Mouse (Mus musculus) embryonic facial prominence, embryonic 12.5 days (tissue): ENCODE results near the gene Ctrb1. TPM values are rescaled to one million over a fixed set of nuclear protein-coding genes. Genes with fewer than 3 reads are reported as not detected.

Experiments
- ATAC-seq: fragments of 200-750 bp; cut with Nextera tagmentation; 2 replicates; pipeline ENCODE4 v1.8.0; 2017; ENCODE audit not compliant: insufficient number of reproducible peaks, insufficient read depth, low FRiP score, low TSS enrichment
- H3K27ac ChIP-seq: fragments of 300-500 bp; sonication (generic); 2 replicates; pipeline ENCODE4 v1.5.1; 2016; ENCODE audit warnings: mild to moderate bottlenecking
- H3K27me3 ChIP-seq: fragments of 300-500 bp; sonication (generic); 2 replicates; pipeline ENCODE4 v1.6.1; 2016; ENCODE audit warnings: mild to moderate bottlenecking, moderate library complexity
- H3K36me3 ChIP-seq: fragments of 300-500 bp; sonication (generic); 2 replicates; pipeline ENCODE4 v1.6.1; 2016; ENCODE audit warnings: mild to moderate bottlenecking
- H3K4me1 ChIP-seq: fragments of 300-500 bp; sonication (generic); 2 replicates; pipeline ENCODE4 v1.6.1; 2016
- H3K4me2 ChIP-seq: fragments of 300-500 bp; sonication (generic); replicated peaks from 2 replicates; pipeline ENCODE4 v1.6.1; 2016; ENCODE audit warnings: mild to moderate bottlenecking, moderate library complexity
- H3K4me3 ChIP-seq: fragments of 300-500 bp; sonication (generic); 2 replicates; pipeline ENCODE4 v1.5.1; 2016; ENCODE audit warnings: mild to moderate bottlenecking
- H3K9ac ChIP-seq: fragments of 300-500 bp; sonication (generic); 2 replicates; pipeline ENCODE4 v1.6.1; 2016; ENCODE audit warnings: mild to moderate bottlenecking, moderate library complexity
- H3K9me3 ChIP-seq: fragments of 300-500 bp; sonication (generic); 2 replicates; pipeline ENCODE4 v1.6.1; 2016; ENCODE audit warnings: mild to moderate bottlenecking, moderate library complexity
- WGBS: fragments of 180-500 bp; shearing (Covaris S2); methylation state at CpG from one replicate; pipeline ENCODE4 v1.1.7; 2016; 5-methylcytosine and 5-hydroxymethylcytosine counted together
- polyA plus RNA-seq: library from polyadenylated mRNA; unstranded; fragments of >200 nt; fragmentation: Nextera tagmentation; extraction: Ambion mirVana; gene quantifications from 2 replicates; pipeline ENCODE4 v1.2.1, GENCODE M21; 2016

The Ctrb1 gene
- not detected in 2 replicates for polyA plus RNA-seq

DNA sequence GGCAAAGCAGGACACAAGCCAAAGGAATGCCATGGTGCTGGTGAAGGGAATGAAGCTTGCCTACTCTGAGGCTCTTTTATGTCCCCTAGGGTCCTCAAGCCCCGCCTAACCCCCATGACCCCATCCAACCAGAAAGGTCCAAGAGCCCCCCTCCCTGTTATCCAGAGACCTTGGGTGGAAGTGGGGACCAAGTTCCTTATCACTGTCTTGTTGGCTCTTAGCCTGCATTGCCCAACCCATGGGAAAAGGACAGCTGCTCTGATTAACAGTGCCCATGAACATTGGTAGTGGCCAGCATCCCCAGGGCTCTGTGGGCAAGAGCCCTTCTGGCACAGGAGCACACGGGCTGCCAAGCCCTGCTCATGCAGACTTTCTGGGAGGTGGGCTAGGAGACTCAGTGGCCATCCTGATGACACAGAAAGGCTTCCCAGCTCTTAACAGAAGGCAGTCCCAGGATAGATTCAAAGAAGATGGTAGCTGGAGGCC, at the start of gene Ctrb1:
TSS of gene Ctrb1 (minus strand) at position 51 of the 486 bp plus-strand sequence.
- no peaks in the 10 kb centered on the region for H3K4me1 ChIP-seq
- no peak within 1 kb of the TSS for H3K9ac ChIP-seq
- no peak within 1 kb of the TSS for H3K27ac ChIP-seq
- H3K4me3 ChIP-seq: no peak within 1 kb of the TSS
- no peaks in the 10 kb centered on the region for H3K9me3 ChIP-seq
- no peak for ATAC-seq
- no peaks in the 10 kb centered on the region for H3K27me3 ChIP-seq
- WGBS: 84% methylated on average over 2 of the region's 2 CpGs
- no peak within 1 kb of the TSS for H3K4me2 ChIP-seq
- H3K36me3 ChIP-seq: no peaks in the 10 kb centered on the region

DNA sequence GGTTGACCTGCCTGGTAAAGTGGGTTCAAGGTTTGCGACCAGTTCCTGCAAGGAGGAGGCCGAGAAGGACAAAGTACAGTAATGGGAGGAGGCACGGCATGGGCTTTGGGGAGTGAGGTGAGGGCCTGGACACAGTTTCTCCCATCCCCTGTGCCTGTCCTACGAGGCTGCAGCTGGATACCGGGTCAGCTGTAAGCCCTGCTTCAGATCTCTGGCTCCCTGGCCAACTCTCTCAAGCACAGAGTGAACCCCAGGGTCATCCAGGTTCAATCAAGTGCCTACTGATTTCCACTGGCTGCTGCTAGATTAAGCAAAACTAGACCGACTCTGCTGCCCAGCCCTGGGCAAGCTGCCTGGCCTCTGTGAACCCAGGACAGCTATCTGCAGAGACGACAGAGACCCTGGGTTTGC, 49.5 kb upstream of the Ctrb1 start:
- Histone ChIP-seq H3K4me2 (no peak overlapping the region), H3K9ac (0 out of 2 replicates have a peak overlapping the region, but pooled peaks have one; percentile 30), H3K9me3 (no peaks in the 10 kb centered on the region), H3K4me1 (peaks cover 67% of the 10 kb centered on the region), H3K27me3 (no peaks in the 10 kb centered on the region), H3K4me3 (no peak overlapping the region), H3K27ac (no peak overlapping the region), H3K36me3 (no peaks in the 10 kb centered on the region)
- WGBS: 75% methylated on average over 7 of the region's 7 CpGs
- ATAC-seq: no peak

DNA sequence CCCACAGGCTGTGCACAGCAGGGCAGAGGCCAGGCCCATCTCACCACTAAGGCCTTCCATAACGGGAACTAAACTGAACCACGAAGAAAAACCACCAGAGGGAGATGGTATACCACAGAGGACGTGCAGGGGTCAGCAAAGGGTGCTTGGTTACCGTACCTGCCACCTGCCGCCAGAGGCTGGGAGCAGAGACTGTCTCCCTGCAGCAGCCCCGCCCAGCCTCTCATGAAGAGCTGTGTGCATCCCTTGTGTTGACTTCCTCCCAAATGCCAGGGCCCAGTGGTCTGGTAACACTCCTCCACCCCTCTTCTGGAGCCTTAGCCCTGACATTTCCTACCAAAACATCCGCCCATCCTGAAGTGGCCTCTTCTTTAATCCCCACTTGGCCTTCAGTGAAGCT, 48.8 kb upstream of the Ctrb1 start:
- 46% methylated on average over 7 of the region's 7 CpGs for WGBS
- Histone ChIP-seq H3K36me3 (no peaks in the 10 kb centered on the region), H3K9ac (0 out of 2 replicates have a peak overlapping the region, but pooled peaks have one; percentile 30), H3K27me3 (no peaks in the 10 kb centered on the region), H3K4me2 (no peak overlapping the region), H3K9me3 (no peaks in the 10 kb centered on the region), H3K4me1 (peaks cover 74% of the 10 kb centered on the region), H3K4me3 (no peak overlapping the region), H3K27ac (peak overlapping the region; percentile 26; the same call in 1 of the 2 replicates)
- no peak for ATAC-seq

DNA sequence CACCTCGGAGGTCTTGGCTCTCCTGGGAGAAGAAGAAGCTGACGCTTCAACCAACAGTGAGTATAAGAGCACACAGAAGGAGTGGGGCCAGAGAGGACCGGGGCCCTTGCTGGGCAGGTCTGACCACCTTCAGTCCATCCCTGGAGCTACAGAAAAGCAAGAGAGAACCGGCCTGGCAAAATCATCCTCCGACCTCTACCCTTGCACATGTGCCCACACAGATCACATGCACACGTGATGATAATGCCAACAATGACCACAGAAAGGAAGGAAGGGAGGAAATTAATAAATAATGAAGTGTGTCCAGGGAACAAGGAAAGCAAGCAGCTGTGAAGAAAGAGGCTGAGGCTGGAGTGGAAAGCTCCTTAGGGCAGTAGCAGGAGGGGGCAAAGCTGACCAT, 48.1 kb upstream of the Ctrb1 start:
- Histone ChIP-seq H3K9ac (no peak overlapping the region), H3K4me3 (no peak overlapping the region), H3K9me3 (no peaks in the 10 kb centered on the region), H3K36me3 (no peaks in the 10 kb centered on the region), H3K4me2 (no peak overlapping the region), H3K4me1 (peaks cover 75% of the 10 kb centered on the region), H3K27me3 (no peaks in the 10 kb centered on the region), H3K27ac (peak overlapping the region; percentile 26; the same call in 1 of the 2 replicates)
- WGBS: 56% methylated on average over 6 of the region's 6 CpGs
- no peak for ATAC-seq

- Histone ChIP-seq H3K4me1 (peaks cover 77% of the 10 kb centered on the region), H3K36me3 (no peaks in the 10 kb centered on the region), H3K4me2 (no peak overlapping the region), H3K27me3 (no peaks in the 10 kb centered on the region), H3K27ac (peak overlapping the region; percentile 42), H3K9ac (no peak overlapping the region), H3K4me3 (no peak overlapping the region), H3K9me3 (no peaks in the 10 kb centered on the region)
- WGBS: 44% methylated on average over 7 of the region's 7 CpGs
- ATAC-seq: no peak
Observed at GRCm38 (mm10) chr8:111736321-111736720, 45.5 kb upstream of the Ctrb1 start.

- Histone ChIP-seq H3K36me3 (no peaks in the 10 kb centered on the region), H3K4me1 (peaks cover 77% of the 10 kb centered on the region), H3K9ac (no peak overlapping the region), H3K27ac (peak overlapping the region; percentile 30), H3K27me3 (no peaks in the 10 kb centered on the region), H3K4me2 (no peak overlapping the region), H3K9me3 (no peaks in the 10 kb centered on the region), H3K4me3 (no peak overlapping the region)
- ATAC-seq: no peak
- 59% methylated on average over 4 of the region's 4 CpGs for WGBS
Observed at GRCm38 (mm10) chr8:111735791-111736190, 45.0 kb upstream of the Ctrb1 start.

- no peaks in the 10 kb centered on the region for H3K27me3 ChIP-seq
- no peaks in the 10 kb centered on the region for H3K9me3 ChIP-seq
- peak overlapping the region; percentile 87 for H3K27ac ChIP-seq
- H3K4me1 ChIP-seq: peaks cover 77% of the 10 kb centered on the region
- no peak overlapping the region for H3K4me3 ChIP-seq
- ATAC-seq: no peak
- H3K36me3 ChIP-seq: no peaks in the 10 kb centered on the region
- no peak overlapping the region for H3K9ac ChIP-seq
- H3K4me2 ChIP-seq: no peak overlapping the region
- WGBS: 37% methylated on average over 8 of the region's 8 CpGs
Observed at GRCm38 (mm10) chr8:111735335-111735761, 44.5 kb upstream of the Ctrb1 start.

- no peak for ATAC-seq
- Histone ChIP-seq H3K4me2 (peak overlapping the region; percentile 78), H3K27ac (peak overlapping the region; percentile 87), H3K9me3 (no peaks in the 10 kb centered on the region), H3K27me3 (no peaks in the 10 kb centered on the region), H3K36me3 (no peaks in the 10 kb centered on the region), H3K4me3 (no peak overlapping the region), H3K9ac (no peak overlapping the region; the same call in 1 of the 2 replicates), H3K4me1 (peaks cover 77% of the 10 kb centered on the region)
- 43% methylated on average over 6 of the region's 6 CpGs for WGBS
Observed at GRCm38 (mm10) chr8:111734244-111734960, 43.6 kb upstream of the Ctrb1 start.

- peak; percentile 23; the same call in 1 of the 2 replicates for ATAC-seq
- no peak overlapping the region for H3K4me3 ChIP-seq
- 2% methylated on average over 5 of the region's 5 CpGs for WGBS
- no peaks in the 10 kb centered on the region for H3K9me3 ChIP-seq
- H3K27ac ChIP-seq: peak overlapping the region; percentile 87
- H3K36me3 ChIP-seq: no peaks in the 10 kb centered on the region
- no peaks in the 10 kb centered on the region for H3K27me3 ChIP-seq
- H3K4me1 ChIP-seq: peaks cover 71% of the 10 kb centered on the region
- peak overlapping the region; percentile 78 for H3K4me2 ChIP-seq
- no peak overlapping the region; the same call in none of the 2 replicates for H3K9ac ChIP-seq
Observed at GRCm38 (mm10) chr8:111733581-111734243, 42.9 kb upstream of the Ctrb1 start.

- peak overlapping the region; percentile 21; the same call in 1 of the 2 replicates for H3K9ac ChIP-seq
- H3K4me1 ChIP-seq: peaks cover 70% of the 10 kb centered on the region
- H3K4me3 ChIP-seq: peak overlapping the region; percentile 75
- 19% methylated on average over 10 of the region's 10 CpGs for WGBS
- no peaks in the 10 kb centered on the region for H3K27me3 ChIP-seq
- ATAC-seq: no peak
- H3K27ac ChIP-seq: peak overlapping the region; percentile 87
- H3K4me2 ChIP-seq: peak overlapping the region; percentile 78
- no peaks in the 10 kb centered on the region for H3K9me3 ChIP-seq
- H3K36me3 ChIP-seq: no peaks in the 10 kb centered on the region
Observed at GRCm38 (mm10) chr8:111732406-111733085, 41.7 kb upstream of the Ctrb1 start.

- H3K27me3 ChIP-seq: no peaks in the 10 kb centered on the region
- WGBS: under 1% methylated on average over 31 of the region's 41 CpGs
Observed at GRCm38 (mm10) chr8:111732004-111732403, 41.2 kb upstream of the Ctrb1 start.

More at GRCm38 (mm10) chr8:111732004-111732403, 41.2 kb upstream of the Ctrb1 start:
- Histone ChIP-seq H3K9ac (peak overlapping the region; percentile 88), H3K4me1 (peaks cover 70% of the 10 kb centered on the region), H3K4me3 (peak overlapping the region; percentile 75), H3K36me3 (no peaks in the 10 kb centered on the region), H3K4me2 (peak overlapping the region; percentile 78), H3K27ac (peak overlapping the region; percentile 87), H3K9me3 (no peaks in the 10 kb centered on the region)
- peak; percentile 84 for ATAC-seq
